Mouse (Mus musculus) monocyte, adult 59 days (primary cell): ENCODE results near the gene Olfr923. TPM values are rescaled to one million over a fixed set of nuclear protein-coding genes. Genes with fewer than 3 reads are reported as not detected.

Experiments used
- total RNA-seq, 2 experiments: library from RNA; stranded (reverse); gene quantifications; one replicate each; pipeline ENCODE4 v1.2.4; 2023

Gene Olfr923
- not detected for total RNA-seq

DNA sequence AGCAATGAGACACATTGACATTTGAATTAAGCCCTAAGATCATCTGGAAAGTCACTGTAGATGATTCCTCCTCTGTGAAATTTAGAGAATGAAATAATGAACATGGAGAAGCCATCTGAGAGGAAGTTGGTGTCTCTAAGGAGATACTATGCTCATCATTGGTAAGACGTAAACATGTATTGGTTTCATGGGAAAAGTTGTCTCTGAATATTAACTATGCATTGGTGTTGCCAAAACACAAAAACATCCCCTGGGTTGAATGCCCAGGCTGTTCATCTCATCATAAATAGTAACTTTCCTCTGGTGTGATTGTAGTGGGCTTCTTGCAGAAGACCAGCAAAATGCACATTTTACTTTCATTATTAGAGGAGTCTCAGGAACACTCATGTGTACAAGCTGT is at the start of gene Olfr923:
Gene Olfr923 (plus strand): TSS at position 301 of the 400 bp plus-strand sequence.

DNA sequence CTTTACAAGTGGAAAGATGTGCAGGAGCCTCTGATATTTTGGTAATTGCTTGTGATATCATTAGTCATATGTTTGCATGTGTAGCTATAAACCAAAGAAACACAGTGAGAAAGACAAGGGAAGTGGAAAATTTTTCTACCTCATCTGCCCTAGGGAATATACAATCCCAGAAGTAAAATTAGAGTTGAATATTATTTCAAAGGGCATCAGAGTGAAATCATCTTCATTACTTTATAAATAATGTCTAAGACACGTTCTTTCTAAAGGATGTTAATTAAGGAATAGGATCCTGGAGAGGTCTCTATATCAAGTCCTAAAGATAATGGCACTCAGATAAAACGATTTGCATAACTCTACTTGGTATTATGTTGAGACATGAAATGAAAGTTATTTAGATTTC is 12.0 kb upstream of the Olfr923 start, which contains the start of gene Olfr922:
Gene Olfr922 (plus strand): TSS at position 301 of the 400 bp plus-strand sequence.

DNA sequence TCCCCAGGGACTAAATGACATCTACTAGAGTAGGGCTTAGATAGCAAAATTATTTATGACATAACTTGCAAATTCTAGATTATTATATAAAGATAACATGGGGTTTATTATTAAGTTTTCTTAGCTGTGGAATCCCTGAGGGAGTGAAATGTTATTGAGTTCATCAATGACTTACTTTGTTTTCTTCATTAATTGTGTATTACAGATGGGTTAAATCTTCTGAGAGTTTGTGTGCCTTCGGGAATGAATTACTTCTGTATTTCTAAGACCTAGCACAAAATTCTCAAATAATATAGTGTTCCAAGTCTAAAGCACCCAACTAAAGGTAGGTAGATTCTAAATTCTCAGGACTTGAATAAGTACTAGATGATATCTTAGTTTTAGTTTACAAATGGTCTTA is 17.8 kb downstream of the Olfr923 start, which contains the start of gene Olfr924:
Gene Olfr924 (plus strand): TSS at position 301 of the 400 bp plus-strand sequence.

DNA sequence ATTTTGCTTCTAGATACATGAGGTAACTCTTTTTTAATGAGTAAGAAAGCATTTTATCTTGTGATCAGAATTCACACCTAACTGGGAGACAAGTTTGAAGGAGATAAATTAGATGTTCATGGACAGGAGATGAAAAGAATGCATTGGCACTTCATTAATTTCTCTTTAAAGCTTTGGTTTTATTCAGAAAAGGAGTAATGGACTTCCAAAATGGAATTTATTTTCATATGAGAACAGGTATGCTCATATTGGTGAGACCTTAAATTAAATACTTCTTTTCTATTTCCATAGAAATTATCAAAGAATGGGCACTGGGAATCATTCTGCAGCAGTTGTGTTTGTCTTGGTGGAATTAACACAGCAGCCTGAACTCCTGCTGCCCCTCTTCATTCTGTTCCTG is 28.4 kb downstream of the Olfr923 start, which contains the start of gene Olfr26:
Gene Olfr26 (plus strand): TSS at position 301 of the 400 bp plus-strand sequence.

DNA sequence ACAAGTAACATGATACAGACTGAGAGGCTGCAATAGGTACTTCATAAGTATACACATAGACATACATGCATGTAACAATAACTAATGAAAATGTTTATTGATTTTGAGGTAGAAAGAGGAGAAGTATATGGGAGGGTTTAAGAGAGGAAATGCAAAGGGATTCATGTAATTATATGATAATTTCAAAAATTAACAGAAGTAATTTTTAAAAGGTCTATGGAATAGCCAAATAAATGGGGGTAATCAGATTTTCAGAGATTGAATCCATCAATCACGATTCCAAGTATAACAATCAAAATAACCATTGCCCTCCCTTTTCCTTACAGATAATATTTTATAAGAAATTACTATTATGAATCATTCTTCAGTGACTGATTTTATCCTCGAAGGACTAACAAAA is 50.5 kb downstream of the Olfr923 start, which contains the start of gene Olfr926:
Gene Olfr926 (plus strand): TSS at position 301 of the 400 bp plus-strand sequence.

Other genes with a start within 250 kb of the Olfr923 start
- gene Olfr912, start 246.4 kb upstream of the Olfr923 start, total RNA-seq = not detected
- gene Olfr913, start 233.8 kb upstream of the Olfr923 start, total RNA-seq = not detected
- gene Olfr914, start 221.4 kb upstream of the Olfr923 start, total RNA-seq = not detected
- gene Olfr916, start 166.7 kb upstream of the Olfr923 start, total RNA-seq = not detected
- not detected for gene Olfr917, start 160.7 kb upstream of the Olfr923 start, total RNA-seq
- gene Olfr918, start 151.9 kb upstream of the Olfr923 start, total RNA-seq = not detected
- not detected for gene Olfr919, start 122.9 kb upstream of the Olfr923 start, total RNA-seq
- 10 to 100 TPM; 72.6 to 77.7 TPM for gene Vwa5a, start 108.3 kb upstream of the Olfr923 start, total RNA-seq
- gene Olfr920, start 74.2 kb upstream of the Olfr923 start, total RNA-seq = under 1 TPM; 0.67 to 0.84 TPM
- gene Olfr921, start 53.5 kb upstream of the Olfr923 start, total RNA-seq = not detected
- not detected for gene Olfr922, start 11.9 kb upstream of the Olfr923 start, total RNA-seq
- gene Olfr924, start 17.9 kb downstream of the Olfr923 start, total RNA-seq = not detected
- not detected for gene Olfr26, start 28.5 kb downstream of the Olfr923 start, total RNA-seq
- gene Olfr926, start 50.6 kb downstream of the Olfr923 start, total RNA-seq = not detected
- not detected for gene Olfr930, start 103.3 kb downstream of the Olfr923 start, total RNA-seq
- gene Olfr933, start 145.8 kb downstream of the Olfr923 start, total RNA-seq = not detected
- gene Olfr934, start 161.8 kb downstream of the Olfr923 start, total RNA-seq = not detected
- gene Olfr935, start 173.1 kb downstream of the Olfr923 start, total RNA-seq = not detected
- gene Olfr146, start 196.8 kb downstream of the Olfr923 start, total RNA-seq = not detected
- gene Olfr937, start 238.4 kb downstream of the Olfr923 start, total RNA-seq = not detected